Mouse (Mus musculus) embryonic fibroblast, embryonic 13.5 days (primary cell): ENCODE data around the gene Gm13275.

Source experiments
- CTCF ChIP-seq: IDR thresholded peaks from 2 replicates; pipeline ENCODE4 v1.5.1; 2011; ENCODE audit warnings: mild to moderate bottlenecking, control low read depth, low read length, moderate library complexity, borderline replicate concordance; ENCODE audit not compliant: insufficient read depth
- POLR2A ChIP-seq: IDR thresholded peaks from 2 replicates; pipeline ENCODE4 v1.6.1; 2011; ENCODE audit warnings: low read depth, mild to moderate bottlenecking, control low read depth, low read length, moderate library complexity

DNA sequence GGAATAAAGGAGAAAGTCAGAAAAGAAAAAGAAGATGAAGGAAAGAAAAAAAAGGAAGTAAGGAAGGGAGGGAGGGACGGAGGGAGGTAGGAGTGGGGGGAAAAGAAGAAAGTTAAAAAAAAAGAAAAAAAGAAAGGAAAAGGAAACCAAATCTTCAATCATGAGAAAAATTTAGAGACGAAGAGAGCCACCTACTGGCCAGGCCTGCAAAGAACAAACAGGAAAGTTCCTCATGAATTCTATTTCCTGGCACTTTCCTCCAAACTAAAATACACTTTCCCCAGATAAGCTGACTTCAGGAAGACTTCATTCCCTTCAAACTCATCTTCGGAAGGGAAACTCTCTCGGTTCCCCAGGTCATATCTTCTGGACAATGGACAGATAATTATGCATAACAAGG is 36.2 kb downstream of the Gm13275 start:
- TF ChIP-seq POLR2A: no peak
- TF ChIP-seq CTCF: no peak
